Mouse (Mus musculus): ENCODE measurements around the gene Pnldc1. TPM values are rescaled to one million over a fixed set of nuclear protein-coding genes. Genes with fewer than 3 reads are reported as not detected.

Gene Pnldc1
- polyA plus RNA-seq, 1 experiment from 2014 or later, result 0.75 TPM

- no peak overlapping the region for H3K4me2 ChIP-seq (replicated peaks; ENCODE audit: low read depth, low read length)
- no peak overlapping the region for H3K4me3 ChIP-seq (ENCODE audit: low read depth, low read length)
- H3K4me1 ChIP-seq (ENCODE audit: insufficient read depth, low read depth, low read length), result no peaks in the 10 kb centered on the region
- ATAC-seq, result no peak
- no peaks in the 10 kb centered on the region for H3K36me3 ChIP-seq (ENCODE audit: insufficient read depth, low read length)
- WGBS, result 69% methylated on average over 10 of the region's 10 CpGs
- H3K9ac ChIP-seq (replicated peaks; ENCODE audit: low read depth), result no peak overlapping the region
- no peak for TF ChIP-seq EP300 (IDR thresholded peaks at IDR 0.05)
- TF ChIP-seq CTCF (IDR thresholded peaks at IDR 0.05), result no peak
- H3K27ac ChIP-seq (ENCODE audit: low read length), result no peak overlapping the region
- no peaks in the 10 kb centered on the region for H3K9me3 ChIP-seq (ENCODE audit: low read length)
- no peaks in the 10 kb centered on the region for H3K27me3 ChIP-seq (replicated peaks; ENCODE audit: insufficient read depth, low read length)
- DNase-seq (ENCODE audit: low spot score), result no peak
These were observed 70.4 kb downstream of the Pnldc1 start for GRCm38 (mm10) chr17:12839475-12840267.

Small RNA genes within 50 kb of the gene (microRNA-seq; reads per million reads assigned to microRNA genes)
- not detected for gene Gm24085

Other genes starting within 250 kb of the Pnldc1 start
- 1.6 and 3.2 TPM in 2 replicates for gene Slc22a1, start 234.4 kb downstream of the Pnldc1 start, polyA plus RNA-seq (2015; fragmentation: Nextera tagmentation; extraction: Ambion mirVana)
- gene Igf2r, start 140.6 kb downstream of the Pnldc1 start, polyA plus RNA-seq (2015; fragmentation: Nextera tagmentation; extraction: Ambion mirVana), result 26.7 and 27.9 TPM in 2 replicates
- 0.14 and 0.54 TPM in 2 replicates for gene Mas1, start 42.1 kb downstream of the Pnldc1 start, polyA plus RNA-seq (2015; fragmentation: Nextera tagmentation; extraction: Ambion mirVana)
- not detected in 2 replicates for gene Mrgprh, start 34.2 kb downstream of the Pnldc1 start, polyA plus RNA-seq (2015; fragmentation: Nextera tagmentation; extraction: Ambion mirVana)
- 155 and 174 TPM in 2 replicates for gene Tcp1, start 5.5 kb upstream of the Pnldc1 start, polyA plus RNA-seq (2015; fragmentation: Nextera tagmentation; extraction: Ambion mirVana)
- 70.2 and 72.9 TPM in 2 replicates for gene Mrpl18, start 6.1 kb upstream of the Pnldc1 start, polyA plus RNA-seq (2015; fragmentation: Nextera tagmentation; extraction: Ambion mirVana)
- 0.21 and 0.39 TPM in 2 replicates for gene Acat3, start 30.4 kb upstream of the Pnldc1 start, polyA plus RNA-seq (2015; fragmentation: Nextera tagmentation; extraction: Ambion mirVana)
- 42.8 and 46.0 TPM in 2 replicates for gene Acat2, start 50.5 kb upstream of the Pnldc1 start, polyA plus RNA-seq (2015; fragmentation: Nextera tagmentation; extraction: Ambion mirVana)
- gene Wtap, start 83.9 kb upstream of the Pnldc1 start, polyA plus RNA-seq (2015; fragmentation: Nextera tagmentation; extraction: Ambion mirVana), result 127 and 131 TPM in 2 replicates
- gene Sod2, start 96.6 kb upstream of the Pnldc1 start, polyA plus RNA-seq (2015; fragmentation: Nextera tagmentation; extraction: Ambion mirVana), result 195 and 289 TPM in 2 replicates
- not detected in 2 replicates for gene Gpr31b, start 142.1 kb upstream of the Pnldc1 start, polyA plus RNA-seq (2015; fragmentation: Nextera tagmentation; extraction: Ambion mirVana)
- gene Tcp10b, start 150.9 kb upstream of the Pnldc1 start, polyA plus RNA-seq (2015; fragmentation: Nextera tagmentation; extraction: Ambion mirVana), result 0.18 and 0.23 TPM in 2 replicates
- not detected in 2 replicates for gene Unc93a, start 221.6 kb upstream of the Pnldc1 start, polyA plus RNA-seq (2015; fragmentation: Nextera tagmentation; extraction: Ambion mirVana)